Mouse (Mus musculus): ENCODE measurements around the gene Kcnj12.

Gene Kcnj12

GRCm38 (mm10) chr11:61025594-61025993, 3.2 kb downstream of the Kcnj12 start:
- no peak for DNase-seq

- no peak for DNase-seq
Observed at GRCm38 (mm10) chr11:61026381-61026780, 4.0 kb downstream of the Kcnj12 start.

GRCm38 (mm10) chr11:61027160-61027559, 4.8 kb downstream of the Kcnj12 start:
- no peak for DNase-seq

GRCm38 (mm10) chr11:61028211-61028950, 6.0 kb downstream of the Kcnj12 start:
- no peak for DNase-seq

GRCm38 (mm10) chr11:61029116-61029740, 6.9 kb downstream of the Kcnj12 start:
- no peak for DNase-seq

GRCm38 (mm10) chr11:61029864-61030595, 7.7 kb downstream of the Kcnj12 start:
- DNase-seq, result no peak

GRCm38 (mm10) chr11:61031137-61031536, 8.8 kb downstream of the Kcnj12 start:
- no peak for DNase-seq

- no peak for DNase-seq
Observed at GRCm38 (mm10) chr11:61031658-61032445, 9.5 kb downstream of the Kcnj12 start.

GRCm38 (mm10) chr11:61032481-61032880, 10.1 kb downstream of the Kcnj12 start:
- no peak for DNase-seq

GRCm38 (mm10) chr11:61033160-61033559, 10.8 kb downstream of the Kcnj12 start:
- no peak for DNase-seq

- no peak for DNase-seq
Observed at GRCm38 (mm10) chr11:61036639-61037038, 14.3 kb downstream of the Kcnj12 start.

- DNase-seq, result no peak
Observed at GRCm38 (mm10) chr11:61038277-61038782, 16.0 kb downstream of the Kcnj12 start.

- DNase-seq, result no peak
Observed at GRCm38 (mm10) chr11:61040856-61041652, 18.7 kb downstream of the Kcnj12 start.

GRCm38 (mm10) chr11:61042593-61042992, 20.2 kb downstream of the Kcnj12 start:
- no peak for DNase-seq

- DNase-seq, result no peak
Observed at GRCm38 (mm10) chr11:61043055-61043992, 21.0 kb downstream of the Kcnj12 start.

- no peak for DNase-seq
Observed at GRCm38 (mm10) chr11:61044741-61045140, 22.4 kb downstream of the Kcnj12 start.

- no peak for DNase-seq
Observed at GRCm38 (mm10) chr11:61047441-61047840, 25.1 kb downstream of the Kcnj12 start.

GRCm38 (mm10) chr11:61051151-61051550, 28.8 kb downstream of the Kcnj12 start:
- no peak for DNase-seq

GRCm38 (mm10) chr11:61056871-61057270, 34.5 kb downstream of the Kcnj12 start:
- DNase-seq, result no peak

- DNase-seq, result no peak
Observed at GRCm38 (mm10) chr11:61059691-61060457, 37.5 kb downstream of the Kcnj12 start.

Measured in right cerebral cortex, postnatal 4 days (tissue).